In the genomic region with DNA sequence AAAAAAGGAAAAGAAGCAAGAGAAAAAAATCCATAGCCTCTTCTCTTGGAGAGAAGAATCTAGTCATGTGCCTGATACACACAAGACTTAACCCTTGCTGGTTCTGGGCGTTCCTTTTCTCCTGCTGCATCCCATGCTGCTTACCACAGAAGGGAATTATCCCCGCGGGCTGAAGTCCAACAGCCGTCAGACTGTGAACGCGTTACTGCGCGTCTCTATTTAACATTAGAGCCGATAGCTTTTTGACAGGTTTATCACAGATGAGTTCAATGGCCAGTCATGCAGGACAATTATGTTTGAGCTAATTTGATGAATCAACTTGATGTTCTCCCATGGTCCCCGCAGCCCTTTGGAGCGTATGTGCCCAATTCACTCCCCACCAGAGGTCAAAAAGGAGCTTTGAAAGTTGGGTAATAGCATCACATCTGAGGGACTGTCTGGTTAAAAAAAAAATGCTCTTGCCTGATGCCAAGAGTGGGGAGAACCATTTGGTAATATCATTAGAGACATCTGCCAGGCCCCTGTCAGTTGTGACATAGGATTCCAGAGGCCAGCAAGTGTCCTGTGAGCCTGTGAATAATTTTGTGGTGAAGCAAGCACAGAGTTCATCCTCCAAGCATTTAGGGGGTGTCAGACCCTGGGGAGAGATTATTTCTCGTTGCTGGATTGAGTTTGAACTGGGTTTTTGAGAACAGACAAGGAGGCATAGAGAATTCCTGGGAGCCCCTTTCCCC, we compare ENCODE assay signal across 19 mouse cellular contexts. TPM values are rescaled to one million over a fixed set of nuclear protein-coding genes. Genes with fewer than 3 reads are reported as not detected.
DNase-seq lines count a peak whose midpoint lies in the region; ATAC-seq lines count a peak whose summit lies in the region.
"Had no signal": no experiment of that assay in that cellular context is flagged by ENCODE, and none has a peak within 500 bp of the region (broad histone marks: within the 10 kb centered on the region; RNA-seq: fewer than 3 reads in every experiment).

No protein-coding gene starts in this region.

- peaks cover 50% of the 10 kb centered on the region for H3K4me1 ChIP-seq in neural tube, embryonic 13.5 days (replicated peaks)

- H3K9me3 ChIP-seq in neural tube, embryonic 13.5 days = no peaks in the 10 kb centered on the region
- H3K9me3 ChIP-seq: heart, embryonic 10.5 days; hindbrain, embryonic 12.5 days; limb, embryonic 13.5 days; neural tube, embryonic 12.5 days had no signal

- no peak overlapping the region for H3K4me2 ChIP-seq in neural tube, embryonic 13.5 days
- H3K4me2 ChIP-seq: hindbrain, embryonic 12.5 days; limb, embryonic 13.5 days; neural tube, embryonic 12.5 days had no signal

- no peak overlapping the region for H3K9ac ChIP-seq in neural tube, embryonic 13.5 days
- H3K9ac ChIP-seq: hindbrain, embryonic 12.5 days; limb, embryonic 13.5 days; liver, embryonic 14.5 days; neural tube, embryonic 12.5 days had no signal

- no peaks in the 10 kb centered on the region for H3K36me3 ChIP-seq in neural tube, embryonic 13.5 days
- H3K36me3 ChIP-seq: heart, embryonic 10.5 days; hindbrain, embryonic 12.5 days; limb, embryonic 13.5 days; neural tube, embryonic 12.5 days had no signal

- peak; percentile 57 for DNase-seq in gastrocnemius, adult 18-20 months (ENCODE audit: low spot score)
- DNase-seq in gastrocnemius, postnatal 14 days = no peak
- peak; percentile 65 for DNase-seq in left cerebral cortex, postnatal 4 days
- DNase-seq in left cerebral cortex, postnatal 10 days (ENCODE audit: extremely low spot score in 1 of 2, low spot score in 2 of 2) = no peak
- no peak for DNase-seq in neural tube, embryonic 10.5 days (ENCODE audit: extremely low spot score, low spot score)
- no peak for DNase-seq in spleen, postnatal 4 days (ENCODE audit: low spot score in 2 of 2)
- DNase-seq: adrenal gland, postnatal 14 days; cerebellum, adult 9-10 months; gastrocnemius, postnatal 25 days; heart, postnatal 10 days; kidney, adult 8-10 months; thymus, postnatal 36 days had no signal

- ATAC-seq in neural tube, embryonic 13.5 days (ENCODE audit: low read depth) = no peak

- H3K4me3 ChIP-seq in neural tube, embryonic 13.5 days = no peak overlapping the region
- H3K4me3 ChIP-seq: heart, embryonic 10.5 days; hindbrain, embryonic 12.5 days; limb, embryonic 13.5 days; neural tube, embryonic 12.5 days had no signal

- H3K27ac ChIP-seq in neural tube, embryonic 13.5 days (replicated peaks) = 0 out of 2 replicates have a peak overlapping the region, but pooled peaks have one; percentile 19
- H3K27ac ChIP-seq: heart, embryonic 10.5 days; hindbrain, embryonic 12.5 days; limb, embryonic 13.5 days; liver, embryonic 14.5 days; neural tube, embryonic 12.5 days had no signal

- H3K27me3 ChIP-seq in neural tube, embryonic 13.5 days = no peaks in the 10 kb centered on the region
- H3K27me3 ChIP-seq: hindbrain, embryonic 12.5 days; limb, embryonic 13.5 days; neural tube, embryonic 12.5 days had no signal

- 55% methylated on average over 12 of the region's 12 CpGs for WGBS in neural tube, embryonic 13.5 days

- intact Hi-C loops in gastrocnemius, postnatal 14 days (cut with DNase I; ENCODE audit: low total_unique reads) = no loop called here
- intact Hi-C loops in left cerebral cortex, postnatal 4 days (cut with DNase I) = no loop called here
- intact Hi-C loops in left cerebral cortex, postnatal 10 days (cut with DNase I) = no loop called here

RNA-seq across cellular contexts. Expression of a gene that starts 54.1 kb away (rescaled TPM):
- total RNA-seq in gastrocnemius, adult 18-20 months (2021) = 10 to 100 TPM in 1 of 2 experiments, 1 to 10 TPM in 1; 9.4 to 11.5 TPM
- total RNA-seq in gastrocnemius, postnatal 14 days (2021) = 10 to 100 TPM; 17.8 to 18.3 TPM
- total RNA-seq in left cerebral cortex, postnatal 4 days (2021) = 10 to 100 TPM; 29.9 to 52.3 TPM
- 10 to 100 TPM; 38.7 to 40.3 TPM for total RNA-seq in left cerebral cortex, postnatal 10 days (2021)
- 50.6 and 54.6 TPM in 2 replicates for polyA plus RNA-seq in neural tube, embryonic 13.5 days (2015; fragmentation: Nextera tagmentation; extraction: Ambion mirVana)
- total RNA-seq: megakaryocyte, adult 5-6 weeks had no signal

Comparison
In these comparisons a context has a peak if more than half of its experiments do, and no peak if none do; other contexts are left out.
1. DNase-seq: peak in gastrocnemius, adult 18-20 months (single experiment) and left cerebral cortex, postnatal 4 days (single experiment); none in gastrocnemius, postnatal 14 days (single experiment), left cerebral cortex, postnatal 10 days (0 of 2), neural tube, embryonic 10.5 days (single experiment) and spleen, postnatal 4 days (0 of 2).